Mouse (Mus musculus) frontal cortex, postnatal 25 days (tissue): ENCODE results near the gene Sox11.

Source experiments
- DNase-seq, 2 experiments: peaks; one replicate each; pipeline ENCODE4 v3.0.0; 2022; ENCODE audit warnings: low spot score in 2 of 2

Sox11 gene

GRCm38 (mm10) chr12:27341871-27342690 lies at the start of gene Sox11:
Sox11 (minus strand) TSS chr12:27342574.
- peak; percentile 51 to 60 for DNase-seq

GRCm38 (mm10) chr12:27391652-27392305 lies 49.4 kb upstream of the Sox11 start:
- no peak for DNase-seq

- no peak for DNase-seq
Measured at GRCm38 (mm10) chr12:27390439-27390838, 48.1 kb upstream of the Sox11 start.

- no peak for DNase-seq
Measured at GRCm38 (mm10) chr12:27389429-27389828, 47.1 kb upstream of the Sox11 start.

- no peak for DNase-seq
Measured at GRCm38 (mm10) chr12:27372505-27372904, 30.1 kb upstream of the Sox11 start.

- no peak for DNase-seq
Measured at GRCm38 (mm10) chr12:27370756-27371155, 28.4 kb upstream of the Sox11 start.

GRCm38 (mm10) chr12:27367476-27367875 lies 25.1 kb upstream of the Sox11 start:
- DNase-seq, result no peak

- DNase-seq, result no peak
Measured at GRCm38 (mm10) chr12:27363840-27364640, 21.7 kb upstream of the Sox11 start.

- no peak for DNase-seq
Measured at GRCm38 (mm10) chr12:27357076-27357637, 14.8 kb upstream of the Sox11 start.

- no peak for DNase-seq
Measured at GRCm38 (mm10) chr12:27356571-27356970, 14.2 kb upstream of the Sox11 start.

GRCm38 (mm10) chr12:27343606-27344410 lies 1.4 kb upstream of the Sox11 start:
- no peak for DNase-seq

- DNase-seq, result peak; percentile 85 to 86
Measured at GRCm38 (mm10) chr12:27342691-27343605, 574 bp upstream of the Sox11 start.

- DNase-seq, result peak; percentile 41 to 58
Measured at GRCm38 (mm10) chr12:27341130-27341870, 1.1 kb downstream of the Sox11 start.

GRCm38 (mm10) chr12:27340451-27341035 lies 1.8 kb downstream of the Sox11 start:
- no peak for DNase-seq

- DNase-seq, result peak; percentile 50
Measured at GRCm38 (mm10) chr12:27339171-27339751, 3.1 kb downstream of the Sox11 start.

GRCm38 (mm10) chr12:27338721-27339170 lies 3.6 kb downstream of the Sox11 start:
- DNase-seq, result peak; percentile 42 to 45

- peak in 1 of 2 experiments; percentile 17 for DNase-seq
Measured at GRCm38 (mm10) chr12:27338116-27338515, 4.3 kb downstream of the Sox11 start.

GRCm38 (mm10) chr12:27337482-27337881 lies 4.9 kb downstream of the Sox11 start:
- no peak for DNase-seq
